8 mouse cellular contexts compared by ENCODE assay signal in genomic region chr14:26533821-26534756, GRCm38 (mm10). TPM values are rescaled to one million over a fixed set of nuclear protein-coding genes. Genes with fewer than 3 reads are reported as not detected.
DNase-seq lines count a peak whose midpoint lies in the region; ATAC-seq and TF ChIP-seq lines count a peak whose summit lies in the region.

No protein-coding gene starts in this region.

- H3K27ac ChIP-seq in kidney, adult 2 months (ENCODE audit: insufficient read depth, low read depth, low read length): peak overlapping the region; percentile 48
- H3K27ac ChIP-seq in liver, embryonic 13.5 days: peak overlapping the region; percentile 90

- TF ChIP-seq POLR2A in kidney, adult 2 months (IDR thresholded peaks at IDR 0.05; ENCODE audit: low read depth, low read length): no peak

- peak overlapping the region; percentile 97 for H3K4me2 ChIP-seq in liver, embryonic 13.5 days

- no peaks in the 10 kb centered on the region for H3K36me3 ChIP-seq in kidney, adult 2 months (ENCODE audit: control insufficient read depth, insufficient read depth, low read length)
- peaks cover 10% of the 10 kb centered on the region for H3K36me3 ChIP-seq in liver, embryonic 13.5 days

- H3K27me3 ChIP-seq in kidney, adult 2 months (replicated peaks; ENCODE audit: control insufficient read depth, insufficient read depth, low read length): no peaks in the 10 kb centered on the region
- H3K27me3 ChIP-seq in liver, embryonic 13.5 days: no peaks in the 10 kb centered on the region

- H3K4me1 ChIP-seq in kidney, adult 2 months (ENCODE audit: control insufficient read depth, insufficient read depth, low read length): peaks cover 27% of the 10 kb centered on the region
- peaks cover 48% of the 10 kb centered on the region for H3K4me1 ChIP-seq in liver, embryonic 13.5 days (replicated peaks)

- peak overlapping the region; percentile 98 for H3K9ac ChIP-seq in liver, embryonic 13.5 days

- H3K9me3 ChIP-seq in liver, embryonic 13.5 days (replicated peaks): no peaks in the 10 kb centered on the region

- ATAC-seq in liver, embryonic 13.5 days (ENCODE audit: low read depth): peak; percentile 80

- peak; percentile 65 for DNase-seq in CD4-positive, CD25-positive, alpha-beta regulatory T cell, adult 2 months (ENCODE audit: low read depth, low spot score)
- peak; percentile 29 for DNase-seq in WW6 (ENCODE audit: low read depth, low spot score)
- peak; percentile 66 for DNase-seq in embryo, embryonic 10.5 days (ENCODE audit: low spot score)
- DNase-seq in gastrocnemius, postnatal 4 days (ENCODE audit: low spot score in 2 of 2): peak; percentile 21 to 40
- DNase-seq in kidney, adult 2 months: peak; percentile 53
- DNase-seq in liver, embryonic 13.5 days: no peak
- peak; percentile 38 to 39 for DNase-seq in natural killer cell, adult 2 months (ENCODE audit: low spot score in 2 of 2)
- peak; percentile 62 for DNase-seq in thymus, postnatal 25 days

- H3K4me3 ChIP-seq in kidney, adult 2 months (ENCODE audit: insufficient read depth, low read depth, low read length): peak overlapping the region; percentile 70
- H3K4me3 ChIP-seq in liver, embryonic 13.5 days (replicated peaks): peak overlapping the region; percentile 99

- no peak for TF ChIP-seq CTCF in kidney, adult 2 months (conservative IDR thresholded peaks at IDR 0.05; ENCODE audit: insufficient read depth, insufficient read length, low read depth, low read length)

- WGBS in kidney, adult 2 months: 2% methylated on average over 91 of the region's 92 CpGs
- WGBS in liver, embryonic 13.5 days (ENCODE audit: insufficient replicate concordance): under 1% methylated on average over 89 of the region's 92 CpGs

RNA-seq across cellular contexts. Expression of gene Slmap, which starts 0.6 kb away (rescaled TPM):
- 100 to 1,000 TPM in 1 of 2 experiments, 10 to 100 TPM in 1; 94.8 to 116 TPM for total RNA-seq in gastrocnemius, postnatal 4 days (2021)
- 19.3 and 20.0 TPM in 2 replicates for polyA plus RNA-seq in kidney, adult 2 months (2012; rRNA removed)
- polyA plus RNA-seq in liver, embryonic 13.5 days (2015; fragmentation: Nextera tagmentation; extraction: Ambion mirVana): 10.2 and 12.1 TPM in 2 replicates

RNA-seq across cellular contexts. Expression of gene Dennd6a, which starts 39.6 kb away (rescaled TPM):
- total RNA-seq in gastrocnemius, postnatal 4 days (2021): 10 to 100 TPM; 21.5 to 24.3 TPM
- 11.5 and 12.0 TPM in 2 replicates for polyA plus RNA-seq in kidney, adult 2 months (2012; rRNA removed)
- polyA plus RNA-seq in liver, embryonic 13.5 days (2015; fragmentation: Nextera tagmentation; extraction: Ambion mirVana): 12.4 and 14.4 TPM in 2 replicates
